Mouse (Mus musculus): Measurements from ENCODE around the gene Flt3l. TPM values are rescaled to one million over a fixed set of nuclear protein-coding genes. Genes with fewer than 3 reads are reported as not detected.

Gene Flt3l
- total and polyA plus RNA-seq, 2 experiments from 2014 or later = 2.1 to 8.0 TPM

DNA sequence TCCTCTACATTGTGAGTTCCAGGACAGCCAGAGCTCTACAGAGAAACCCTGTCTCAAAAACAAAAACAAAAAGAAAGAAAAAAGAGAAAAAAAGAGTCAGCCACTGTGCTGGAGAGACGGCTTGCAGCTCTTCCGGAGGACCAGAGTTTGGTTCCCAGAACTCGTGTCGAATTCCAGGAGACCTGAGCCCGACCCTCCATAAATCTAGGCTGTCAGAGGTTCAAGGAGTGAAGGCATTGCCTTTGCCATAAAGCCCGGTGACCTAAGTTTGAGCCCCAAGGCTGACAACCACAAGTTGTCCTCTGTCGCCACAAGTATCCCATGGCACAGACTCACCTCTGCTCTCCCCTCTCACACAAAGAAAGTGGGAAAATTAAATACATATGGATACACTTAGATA, 42.1 kb downstream of the Flt3l start:
- 58% methylated on average over 7 of the region's 7 CpGs for WGBS
- no peak overlapping the region for H3K27ac ChIP-seq
- no peaks in the 10 kb centered on the region for H3K9me3 ChIP-seq (ENCODE audit: low read length)
- H3K9ac ChIP-seq (replicated peaks; ENCODE audit: low read length) = no peak overlapping the region
- H3K27me3 ChIP-seq (ENCODE audit: insufficient read depth, low read length) = no peaks in the 10 kb centered on the region
- no peaks in the 10 kb centered on the region for H3K36me3 ChIP-seq (ENCODE audit: insufficient read depth, low read length)
- TF ChIP-seq CTCF (IDR thresholded peaks at IDR 0.05; ENCODE audit: low read depth) = no peak
- DNase-seq (ENCODE audit: low spot score) (no peak), ATAC-seq (no peak)
- no peaks in the 10 kb centered on the region for H3K4me1 ChIP-seq (ENCODE audit: insufficient read depth, low read length)
- H3K4me2 ChIP-seq (ENCODE audit: low read depth, low read length) = no peak overlapping the region
- H3K4me3 ChIP-seq (ENCODE audit: low read length) = no peak overlapping the region

- DNase-seq (ENCODE audit: low spot score) = no peak
- no peak for TF ChIP-seq CTCF (IDR thresholded peaks at IDR 0.05; ENCODE audit: low read depth)
- H3K36me3 ChIP-seq (ENCODE audit: insufficient read depth, low read length) = no peaks in the 10 kb centered on the region
- H3K4me1 ChIP-seq (ENCODE audit: insufficient read depth, low read length) = no peaks in the 10 kb centered on the region
- no peak overlapping the region for H3K9ac ChIP-seq (replicated peaks; ENCODE audit: low read length)
- ATAC-seq = no peak
- H3K9me3 ChIP-seq (ENCODE audit: low read length) = no peaks in the 10 kb centered on the region
- no peaks in the 10 kb centered on the region for H3K27me3 ChIP-seq (ENCODE audit: insufficient read depth, low read length)
- H3K4me2 ChIP-seq (ENCODE audit: low read depth, low read length) = no peak overlapping the region
- WGBS = 42% methylated on average over 17 of the region's 18 CpGs
- H3K27ac ChIP-seq = no peak overlapping the region
- H3K4me3 ChIP-seq (ENCODE audit: low read length) = no peak overlapping the region
Measured at GRCm38 (mm10) chr7:45093516-45093905, 42.7 kb downstream of the Flt3l start.

DNA sequence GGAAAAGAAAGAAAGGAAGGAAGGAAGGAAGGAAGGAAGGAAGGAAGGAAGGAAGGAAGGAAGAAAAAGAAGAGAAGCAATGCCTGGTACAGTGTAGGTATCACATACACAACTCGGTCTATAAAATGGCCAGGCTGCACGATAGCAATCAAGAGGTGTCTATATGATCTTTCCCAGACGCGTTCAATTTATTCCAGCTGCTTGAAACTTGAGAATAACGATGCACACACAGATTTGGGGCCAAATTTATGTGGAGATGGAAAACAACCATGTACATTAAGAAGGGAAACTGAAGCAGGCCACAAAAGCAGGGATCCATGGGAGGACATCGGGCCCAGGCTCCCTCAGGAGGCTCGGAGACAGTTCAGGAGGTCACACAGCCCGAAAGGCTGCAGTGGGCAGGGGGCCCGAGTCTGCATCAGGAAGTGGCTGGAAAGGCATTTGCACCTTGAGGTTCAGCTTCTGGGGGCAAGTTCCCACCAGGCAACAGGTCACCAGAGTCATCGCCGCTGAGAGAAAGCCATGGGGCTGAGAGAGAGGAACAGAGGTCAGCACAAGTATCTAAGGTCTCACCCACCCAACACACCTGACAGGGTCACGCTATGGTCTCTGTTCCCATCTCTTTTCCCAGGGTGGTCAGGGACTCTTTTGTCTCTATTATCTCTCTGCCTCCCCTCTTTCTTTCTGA, 43.3 kb downstream of the Flt3l start:
- 59% methylated on average over 12 of the region's 12 CpGs for WGBS
- ATAC-seq (no peak), DNase-seq (ENCODE audit: low spot score) (no peak)
- Histone ChIP-seq H3K4me2 (ENCODE audit: low read depth, low read length) (no peak overlapping the region), H3K9me3 (ENCODE audit: low read length) (no peaks in the 10 kb centered on the region), H3K36me3 (ENCODE audit: insufficient read depth, low read length) (no peaks in the 10 kb centered on the region), H3K9ac (replicated peaks; ENCODE audit: low read length) (no peak overlapping the region), H3K4me3 (ENCODE audit: low read length) (no peak overlapping the region), H3K27ac (no peak overlapping the region), H3K27me3 (ENCODE audit: insufficient read depth, low read length) (no peaks in the 10 kb centered on the region), H3K4me1 (ENCODE audit: insufficient read depth, low read length) (no peaks in the 10 kb centered on the region)
- TF ChIP-seq CTCF (IDR thresholded peaks at IDR 0.05; ENCODE audit: low read depth) = no peak

- WGBS = under 1% methylated on average over 16 of the region's 16 CpGs
- ATAC-seq = peak; percentile 95
- Histone ChIP-seq H3K4me3 (ENCODE audit: low read length) (peak within 1 kb of the TSS; percentile 37), H3K36me3 (ENCODE audit: insufficient read depth, low read length) (no peaks in the 10 kb centered on the region), H3K27me3 (ENCODE audit: insufficient read depth, low read length) (no peaks in the 10 kb centered on the region), H3K4me2 (ENCODE audit: low read depth, low read length) (peak within 1 kb of the TSS; percentile 61), H3K4me1 (ENCODE audit: insufficient read depth, low read length) (no peaks in the 10 kb centered on the region), H3K27ac (peak within 1 kb of the TSS; percentile 41; the same call in 1 of the 2 replicates), H3K9me3 (ENCODE audit: low read length) (no peaks in the 10 kb centered on the region), H3K9ac (replicated peaks; ENCODE audit: low read length) (peak within 1 kb of the TSS; percentile 44)
- peak; percentile 95 for DNase-seq (ENCODE audit: low spot score)
- no peak for TF ChIP-seq CTCF (IDR thresholded peaks at IDR 0.05; ENCODE audit: low read depth)
Measured at GRCm38 (mm10) chr7:45092048-45092447, 44.2 kb downstream of the Flt3l start, which contains the start of gene Rcn3. Gene Rcn3, minus strand, starts transcription at chr7:45092221.

- H3K4me3 ChIP-seq (ENCODE audit: low read length) = peak overlapping the region; percentile 37
- no peaks in the 10 kb centered on the region for H3K9me3 ChIP-seq (ENCODE audit: low read length)
- TF ChIP-seq CTCF (IDR thresholded peaks at IDR 0.05; ENCODE audit: low read depth) = no peak
- peak overlapping the region; percentile 41; the same call in 1 of the 2 replicates for H3K27ac ChIP-seq
- WGBS = 14% methylated on average over 35 of the region's 35 CpGs
- peak overlapping the region; percentile 44 for H3K9ac ChIP-seq (replicated peaks; ENCODE audit: low read length)
- H3K27me3 ChIP-seq (ENCODE audit: insufficient read depth, low read length) = no peaks in the 10 kb centered on the region
- DNase-seq (ENCODE audit: low spot score) (no peak), ATAC-seq (peak; percentile 16; the same call in 1 of the 2 replicates)
- no peaks in the 10 kb centered on the region for H3K36me3 ChIP-seq (ENCODE audit: insufficient read depth, low read length)
- peak overlapping the region; percentile 61 for H3K4me2 ChIP-seq (ENCODE audit: low read depth, low read length)
- no peaks in the 10 kb centered on the region for H3K4me1 ChIP-seq (ENCODE audit: insufficient read depth, low read length)
Measured at GRCm38 (mm10) chr7:45091001-45091990, 44.9 kb downstream of the Flt3l start.

- H3K4me3 ChIP-seq (ENCODE audit: low read length) = no peak overlapping the region
- TF ChIP-seq CTCF (IDR thresholded peaks at IDR 0.05; ENCODE audit: low read depth) = no peak
- no peak for ATAC-seq
- no peaks in the 10 kb centered on the region for H3K27me3 ChIP-seq (ENCODE audit: insufficient read depth, low read length)
- no peak overlapping the region for H3K9ac ChIP-seq (replicated peaks; ENCODE audit: low read length)
- WGBS = 85% methylated on average over 13 of the region's 13 CpGs
- no peaks in the 10 kb centered on the region for H3K9me3 ChIP-seq (ENCODE audit: low read length)
- H3K4me2 ChIP-seq (ENCODE audit: low read depth, low read length) = no peak overlapping the region
- DNase-seq (ENCODE audit: low spot score) = no peak
- H3K36me3 ChIP-seq (ENCODE audit: insufficient read depth, low read length) = no peaks in the 10 kb centered on the region
- no peak overlapping the region for H3K27ac ChIP-seq
- no peaks in the 10 kb centered on the region for H3K4me1 ChIP-seq (ENCODE audit: insufficient read depth, low read length)
Measured at GRCm38 (mm10) chr7:45090251-45090977, 45.8 kb downstream of the Flt3l start.

Measured in hindbrain, postnatal 0 days (tissue).